Mouse (Mus musculus) left cerebral cortex, adult 8-10 months (tissue): ENCODE results near the gene Smpd1. TPM values are rescaled to one million over a fixed set of nuclear protein-coding genes. Genes with fewer than 3 reads are reported as not detected.
A peak's percentile ranks its signal among the peaks of the same experiment; 100 is the strongest.

Experiments
- DNase-seq, 2 experiments: peaks; one replicate each; pipeline ENCODE4 v3.0.0; 2022; ENCODE audit warnings: low spot score in 2 of 2
- total RNA-seq, 4 experiments: library from RNA; stranded (reverse); gene quantifications; 2 replicates each; pipeline ENCODE4 v1.2.4; 2022

Smpd1 gene
- total RNA-seq, 4 experiments from 2014 or later, result 100 to 105 (median 101) TPM

DNA sequence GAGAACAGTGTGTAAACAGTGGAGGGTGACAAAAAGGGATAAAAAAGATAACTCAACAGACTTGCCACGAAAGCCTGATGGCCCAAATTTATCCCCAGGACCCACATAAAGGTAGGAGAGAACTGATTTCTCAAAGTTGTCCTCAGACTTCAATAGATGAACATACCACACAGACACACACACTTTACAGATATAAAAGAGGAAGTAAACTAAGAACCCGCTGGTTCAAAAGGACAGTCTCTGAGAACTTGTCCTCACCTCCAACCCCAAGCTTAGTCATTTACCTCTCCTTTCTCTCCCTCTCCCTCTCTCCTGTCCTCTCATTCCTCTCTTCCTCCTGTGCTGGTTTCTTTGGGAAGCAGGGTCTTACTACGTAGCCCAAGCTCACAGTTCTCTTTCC lies 8.2 kb downstream of the Smpd1 start:
- no peak for DNase-seq

DNA sequence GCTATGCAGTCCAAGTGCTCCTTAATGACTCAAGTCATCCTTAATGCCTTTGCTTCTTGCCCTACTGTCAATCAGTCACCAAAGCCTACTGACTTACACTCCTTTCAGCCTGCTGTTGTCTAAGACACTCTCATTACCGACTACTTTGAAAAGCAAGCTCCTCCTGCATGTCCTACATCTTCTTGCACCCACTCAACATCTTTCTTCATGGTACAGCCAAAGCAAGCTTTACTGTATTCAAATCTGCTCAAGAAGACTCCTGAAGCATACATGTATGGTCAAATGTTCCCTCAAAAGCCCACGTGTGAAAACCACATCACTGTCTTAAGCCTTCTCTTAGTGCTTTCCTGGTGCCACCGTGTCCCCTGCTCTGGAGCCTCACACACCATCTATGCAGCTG lies 9.2 kb downstream of the Smpd1 start:
- no peak for DNase-seq

DNA sequence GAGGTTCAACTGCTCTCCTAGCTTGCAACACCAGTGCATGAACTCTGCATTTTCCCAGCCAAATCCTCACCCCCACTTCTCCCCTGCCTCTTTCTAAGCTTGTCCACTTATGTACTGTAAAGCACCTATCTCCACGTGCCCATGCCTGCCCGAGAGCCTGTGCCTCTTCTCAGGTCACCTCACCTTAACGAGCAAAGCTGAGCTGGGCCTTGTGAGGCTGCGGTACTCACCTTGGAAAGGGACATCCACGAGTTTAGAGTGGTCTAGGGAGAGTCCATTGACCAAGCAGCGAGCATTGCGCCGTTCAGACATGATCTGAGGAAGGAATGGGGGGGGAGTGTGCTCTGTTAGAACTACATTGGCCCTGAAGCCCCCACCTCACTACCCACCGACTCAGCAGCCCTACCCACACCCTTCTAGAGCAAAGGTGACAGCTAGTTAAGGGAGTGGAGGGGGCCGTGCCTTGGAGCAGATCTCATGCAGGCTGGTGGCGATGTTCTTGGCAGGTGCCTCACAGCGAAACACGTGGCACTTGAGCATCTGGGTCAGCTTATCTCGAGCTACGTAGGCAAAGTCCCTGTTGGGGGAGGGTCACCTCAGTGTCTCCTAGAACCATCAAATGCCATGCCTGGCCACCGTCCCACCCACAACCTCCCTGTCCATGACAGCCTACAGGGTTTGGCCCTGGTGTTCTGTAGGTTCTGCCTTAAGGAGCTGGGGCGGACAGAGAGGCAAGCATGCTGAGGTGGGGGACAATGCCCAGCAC lies 11.1 kb downstream of the Smpd1 start:
- no peak for DNase-seq

DNA sequence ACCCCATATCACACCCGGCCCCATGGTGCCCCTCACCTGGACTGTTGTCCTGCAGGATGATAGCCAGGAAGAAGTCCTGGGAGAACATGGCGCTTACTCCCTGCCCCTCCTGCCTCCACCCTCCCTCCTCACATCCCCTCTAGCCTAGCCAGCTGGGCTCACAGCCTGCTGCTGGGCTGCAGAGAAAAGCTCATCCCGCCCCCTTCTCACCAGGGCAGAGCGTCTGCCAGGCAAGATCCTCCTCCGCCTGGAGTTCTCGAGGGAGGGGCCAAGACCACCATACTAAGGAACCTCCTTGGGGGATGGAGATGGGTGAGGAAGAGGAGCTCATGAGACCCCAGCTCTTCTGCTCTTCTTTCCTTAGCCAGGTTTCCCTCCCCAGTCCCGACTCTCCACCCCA lies 14.4 kb downstream of the Smpd1 start:
- peak in 1 of 2 experiments; percentile 87 for DNase-seq

DNA sequence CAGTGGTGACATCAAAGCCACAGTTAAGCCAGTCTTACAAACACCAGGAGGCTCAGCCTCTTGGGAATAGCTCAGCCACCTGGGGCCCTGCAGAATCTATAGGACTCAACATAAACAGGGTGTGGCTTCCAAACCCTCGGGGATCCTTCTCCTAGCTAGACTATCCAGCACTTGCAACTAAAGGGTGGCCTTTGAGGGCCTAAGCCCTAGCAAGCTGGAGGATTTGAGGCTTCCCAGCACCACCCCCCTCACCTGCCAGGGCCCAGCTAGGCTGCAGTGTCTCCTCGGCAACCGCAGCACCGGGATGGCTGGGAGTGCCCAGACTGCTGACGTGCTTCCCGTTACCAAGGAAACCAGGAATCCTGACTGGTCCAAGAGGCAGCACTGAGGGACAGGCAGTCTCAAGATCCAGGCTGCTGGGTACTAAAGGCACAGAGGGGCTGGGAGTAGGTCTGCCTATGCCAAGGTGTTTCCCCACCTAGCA lies 14.9 kb downstream of the Smpd1 start:
- peak; percentile 74 to 92 for DNase-seq

DNA sequence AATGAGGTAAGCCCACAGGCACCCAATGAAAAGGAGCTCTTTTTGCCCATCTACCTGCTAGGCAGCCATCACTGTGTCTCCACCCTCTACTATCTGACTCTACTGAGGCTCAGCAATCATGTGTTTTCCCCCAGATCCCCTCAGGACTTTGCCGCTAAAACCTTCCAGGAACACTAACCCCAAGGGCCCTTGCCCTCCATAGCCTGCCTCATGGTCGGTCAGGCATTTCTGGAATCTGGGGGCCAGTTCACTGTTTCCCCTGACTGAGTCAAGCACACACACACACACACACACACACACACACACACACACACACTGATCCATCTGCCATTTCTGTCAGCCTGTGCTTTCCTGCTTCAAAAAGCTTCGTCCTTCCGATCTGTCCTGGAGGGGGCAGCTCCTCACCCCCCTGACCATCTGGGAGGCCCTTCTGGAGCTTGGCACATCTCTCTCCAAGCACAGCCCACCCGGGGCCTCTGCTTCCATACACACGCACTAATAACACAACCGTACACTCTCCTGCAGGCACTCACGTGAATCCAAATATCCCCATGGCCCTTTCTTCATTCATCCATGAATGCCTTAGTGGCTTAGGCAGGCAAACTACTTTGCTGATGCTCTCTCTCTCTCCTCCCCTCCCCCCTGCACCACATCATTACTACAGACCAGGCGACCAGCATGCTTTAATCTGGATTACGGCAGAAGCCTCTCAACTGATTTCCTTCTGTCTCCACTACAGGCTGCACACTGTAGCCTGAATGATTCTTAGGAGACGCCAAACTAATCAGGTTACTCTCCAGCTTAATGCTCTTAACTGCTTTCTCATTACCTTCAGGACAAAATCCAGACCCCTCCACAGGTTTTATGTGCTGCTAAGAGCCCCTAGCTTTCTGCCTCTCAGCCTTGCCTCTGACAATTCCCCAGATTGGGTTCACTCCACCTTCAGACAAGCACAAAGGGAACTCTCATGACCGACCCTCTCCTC lies 15.6 kb downstream of the Smpd1 start:
- DNase-seq, result no peak

DNA sequence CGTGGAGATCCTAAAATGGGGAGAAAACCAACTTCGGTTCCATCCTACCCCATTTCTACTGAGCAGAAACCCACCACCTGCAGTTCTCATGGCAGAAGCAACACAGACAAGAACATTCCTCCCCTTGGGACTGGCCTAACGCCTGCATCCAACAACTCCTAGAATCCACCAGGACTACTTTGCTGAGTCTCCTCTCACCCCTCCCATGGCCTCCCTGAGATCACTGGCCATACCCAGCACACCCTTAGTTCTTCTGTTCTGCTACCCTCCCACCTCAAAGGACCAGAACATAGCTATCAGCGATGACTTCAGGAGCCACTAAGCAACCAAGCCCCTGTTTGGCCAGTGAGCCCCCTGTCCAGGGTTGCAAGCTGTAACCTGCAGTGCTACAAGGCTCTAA lies 16.6 kb downstream of the Smpd1 start:
- no peak for DNase-seq

DNA sequence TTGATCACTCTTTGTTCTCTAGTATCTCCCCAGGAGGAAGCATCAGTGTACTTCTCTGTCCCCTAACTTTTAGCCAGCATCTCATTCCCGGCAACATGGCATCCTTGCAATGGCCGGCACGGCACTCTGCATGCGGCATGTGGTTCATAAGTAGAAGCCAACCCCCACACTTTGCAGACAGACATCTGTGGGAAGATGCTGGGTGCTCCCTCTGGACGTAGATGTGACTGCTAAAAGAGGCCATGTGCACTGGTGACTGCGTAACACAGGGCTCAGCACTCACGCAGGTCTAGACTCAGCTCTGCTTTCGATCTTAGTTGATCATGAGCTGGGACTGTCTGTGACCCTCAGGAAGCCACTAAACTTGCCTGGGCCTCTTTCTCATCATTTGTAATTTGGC lies 18.8 kb downstream of the Smpd1 start:
- no peak for DNase-seq

DNA sequence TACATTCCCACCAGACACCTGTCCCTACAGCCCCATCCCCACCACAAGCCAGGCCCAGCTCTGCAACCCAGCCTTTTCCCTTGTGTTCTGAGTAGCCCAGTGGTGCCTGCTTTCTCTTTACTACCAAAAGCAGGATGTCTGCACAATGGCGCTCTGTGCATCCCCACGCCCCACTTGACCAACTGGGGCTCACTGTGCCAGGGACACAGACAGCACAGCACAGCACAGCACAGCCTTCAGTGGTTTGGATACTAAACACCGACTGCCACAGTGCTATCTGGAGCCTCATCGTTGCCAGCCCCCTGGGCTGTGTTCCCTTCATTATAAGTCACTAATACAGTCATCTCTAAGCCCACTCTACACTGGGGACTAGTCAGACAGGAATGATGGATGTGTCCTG lies 20.4 kb downstream of the Smpd1 start:
- DNase-seq, result no peak

DNA sequence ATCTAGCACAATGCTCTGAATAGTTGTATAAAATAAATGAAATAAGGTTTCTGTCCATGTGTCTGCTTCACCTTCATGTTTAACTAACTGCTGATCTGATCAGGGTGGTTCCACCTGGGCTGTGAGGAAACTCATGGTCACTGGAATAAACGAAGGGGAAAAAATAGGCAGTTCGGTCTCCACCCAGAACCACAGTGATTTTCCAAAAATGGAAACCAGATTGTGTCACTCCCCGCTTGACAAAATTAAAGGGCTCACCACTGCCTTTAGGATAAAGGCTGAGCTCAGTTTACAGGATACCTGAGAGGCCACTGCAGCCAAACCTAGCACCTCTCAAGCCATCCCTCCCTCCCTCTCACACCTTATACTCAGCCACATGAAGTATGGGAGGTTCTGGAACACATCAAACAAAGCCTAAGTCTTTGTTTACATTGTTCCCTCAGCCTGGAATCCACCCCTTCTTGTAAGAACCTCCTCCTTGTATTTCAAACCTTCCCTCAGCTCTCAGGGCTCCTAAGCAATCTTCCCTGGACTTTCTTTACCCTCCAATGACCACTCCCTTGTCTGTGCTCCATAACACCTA lies 22.1 kb downstream of the Smpd1 start:
- no peak for DNase-seq

DNA sequence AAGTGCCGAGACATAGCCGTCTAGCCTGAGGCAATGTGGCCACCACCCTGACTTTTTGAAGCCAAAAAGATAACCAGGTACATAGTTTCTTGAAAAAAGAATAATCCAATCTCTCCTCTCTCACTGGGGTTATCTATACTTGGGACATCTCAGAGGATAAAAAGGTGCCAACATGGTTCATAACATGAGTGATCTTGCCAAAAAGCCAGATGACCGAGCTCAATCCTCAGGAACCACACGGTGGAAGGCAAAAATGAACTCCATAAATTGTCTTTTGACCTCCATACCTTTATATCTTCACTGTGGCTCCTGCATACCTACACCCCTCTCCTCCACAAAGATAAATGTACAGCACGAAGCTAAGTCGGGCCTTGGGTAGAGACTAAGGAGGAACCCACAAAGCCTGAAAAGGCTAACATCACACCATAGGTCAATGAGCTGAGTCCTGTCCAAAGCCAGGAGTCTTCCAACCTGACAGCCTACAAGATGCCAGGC lies 23.3 kb downstream of the Smpd1 start:
- no peak for DNase-seq

DNA sequence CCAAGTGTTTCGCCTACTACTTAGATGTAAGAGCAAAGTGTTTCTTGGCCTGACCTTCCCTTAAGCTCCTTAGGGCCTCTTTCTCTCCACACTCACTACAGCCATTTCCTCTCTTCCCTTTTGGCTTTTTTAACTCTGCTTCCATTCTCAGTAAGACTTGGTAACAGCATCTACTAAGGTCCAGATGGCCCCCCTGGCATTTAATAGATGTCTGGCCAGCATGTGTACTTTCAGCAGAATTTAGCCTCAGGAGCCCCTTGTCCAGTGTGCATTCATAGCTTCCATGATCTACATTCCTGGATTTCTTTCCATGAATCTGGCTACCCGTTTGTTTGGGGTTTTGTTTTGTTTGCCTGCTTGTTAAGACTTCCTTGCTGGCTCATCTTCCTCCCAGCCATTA lies 24.3 kb downstream of the Smpd1 start:
- DNase-seq, result no peak

DNA sequence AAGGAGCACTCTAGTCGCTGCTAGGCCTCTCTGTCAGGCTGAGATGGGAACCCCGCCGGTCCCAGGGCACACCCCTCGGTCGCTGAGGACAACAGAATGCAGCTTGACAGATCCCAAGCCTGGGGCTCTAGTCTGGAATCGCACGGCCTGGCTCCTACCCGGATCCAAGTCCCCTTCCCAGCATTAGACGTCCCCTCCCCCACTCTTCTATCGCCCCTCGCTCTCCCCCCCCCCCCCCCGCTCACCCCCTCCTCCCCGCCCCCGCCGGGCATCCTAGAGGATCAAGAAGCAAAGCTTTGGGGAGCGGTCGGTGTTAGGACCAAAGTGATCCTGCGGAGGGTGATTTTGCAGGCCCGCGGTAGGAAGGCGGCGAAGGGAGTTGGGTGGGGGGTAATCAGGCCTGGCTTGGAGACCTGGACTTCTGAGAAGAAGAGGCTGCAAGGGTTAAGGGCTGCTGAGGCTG lies 26.5 kb downstream of the Smpd1 start:
- DNase-seq, result no peak

DNA sequence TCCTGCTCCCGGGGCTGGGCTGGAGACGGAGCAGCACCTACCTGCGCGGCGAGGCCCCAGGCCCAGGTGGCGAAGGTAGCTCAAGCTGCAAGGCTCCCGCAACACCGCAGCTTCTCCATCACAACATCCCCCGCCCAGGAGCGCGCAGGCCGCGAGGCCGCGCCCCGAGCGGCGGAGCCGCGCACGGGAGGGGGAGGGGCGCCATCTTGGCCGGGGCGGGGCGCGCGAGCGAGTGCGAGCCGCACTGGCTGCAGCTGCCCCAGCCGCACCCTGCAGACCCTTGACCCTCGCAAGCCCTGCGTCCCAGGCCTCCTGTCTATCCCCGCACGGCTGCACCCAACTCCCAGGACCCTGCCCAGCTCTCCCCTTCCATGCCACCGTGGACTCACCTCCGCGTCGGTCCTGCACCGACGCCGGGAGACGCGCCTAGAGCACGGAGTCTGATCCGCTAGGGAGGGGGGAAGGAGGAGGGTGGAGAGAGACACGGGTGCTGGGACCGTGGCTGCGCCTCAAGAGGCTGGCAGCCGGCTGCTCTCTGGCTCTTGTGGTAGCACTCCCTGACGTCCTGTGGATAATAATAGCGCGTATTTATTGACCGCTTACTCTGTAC lies 27.0 kb downstream of the Smpd1 start, which contains the start of gene Apbb1:
TSS of gene Apbb1 (minus strand) at position 560 of the 610 bp plus-strand sequence.
- peak; percentile 72 to 81 for DNase-seq

DNA sequence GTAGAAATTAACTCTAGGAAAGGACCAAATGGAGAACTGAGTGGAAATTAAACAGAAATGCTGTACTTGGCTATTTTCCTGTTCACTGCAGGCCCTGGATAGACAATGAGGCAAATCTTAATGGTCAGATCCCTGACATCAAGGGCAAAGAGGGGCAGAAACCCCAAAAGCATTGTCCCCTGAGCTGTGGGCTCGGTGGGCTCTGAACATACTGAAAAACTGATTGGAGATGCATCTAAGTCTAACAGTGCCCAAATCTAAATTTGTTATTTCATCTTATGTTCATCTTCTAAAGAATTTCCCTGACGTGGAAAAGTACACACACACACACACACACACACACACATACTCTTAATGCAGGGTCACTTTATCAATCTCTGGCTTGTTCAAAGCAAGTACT lies 27.8 kb downstream of the Smpd1 start:
- no peak for DNase-seq

DNA sequence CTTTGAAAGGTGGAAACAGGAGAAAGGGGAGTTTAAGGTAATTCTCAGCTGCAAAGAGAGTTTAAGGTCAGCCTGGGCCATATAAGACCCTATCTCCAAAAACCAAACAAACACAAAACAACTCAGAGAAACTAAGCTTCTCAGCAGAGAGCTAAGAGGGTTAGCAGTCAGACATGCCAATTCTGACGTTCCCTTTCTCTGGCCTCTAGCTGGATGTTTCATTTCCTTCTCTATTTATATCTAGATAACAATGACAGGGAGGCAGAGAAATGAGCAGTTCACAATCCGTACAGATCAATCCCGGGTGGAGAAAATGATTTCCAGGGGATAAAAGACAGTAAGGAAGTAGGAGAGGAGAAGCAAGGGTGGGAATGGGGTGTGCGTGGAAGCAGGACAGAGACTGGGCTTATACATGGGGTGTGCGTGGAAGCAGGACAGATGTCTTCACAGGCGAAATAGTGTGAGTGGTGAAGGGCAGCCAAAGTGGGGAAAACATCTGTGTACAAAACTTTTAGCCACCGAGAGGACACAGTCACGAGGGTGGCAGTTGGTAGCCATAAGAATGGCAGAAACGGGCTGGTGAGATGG lies 34.3 kb downstream of the Smpd1 start:
- no peak for DNase-seq

DNA sequence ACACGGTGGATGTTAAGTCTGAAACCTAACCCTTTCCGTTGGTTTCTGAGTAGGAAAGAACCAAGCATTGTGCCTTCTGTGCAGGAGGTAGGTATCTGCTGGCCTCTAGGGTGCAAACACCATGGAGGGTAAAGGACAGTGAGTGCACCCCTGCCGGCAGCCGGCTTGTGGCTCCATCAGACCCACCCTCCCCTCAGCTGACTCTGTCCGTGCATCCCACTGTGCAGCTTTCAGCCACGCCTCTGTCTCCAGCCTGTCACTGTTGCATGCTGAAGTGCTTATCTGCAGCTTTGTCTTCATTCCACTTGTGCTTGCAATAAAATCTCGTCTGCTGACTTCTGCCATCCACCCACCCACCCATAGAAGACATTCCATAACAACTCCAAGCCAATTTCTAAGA lies 35.9 kb downstream of the Smpd1 start:
- DNase-seq, result no peak

DNA sequence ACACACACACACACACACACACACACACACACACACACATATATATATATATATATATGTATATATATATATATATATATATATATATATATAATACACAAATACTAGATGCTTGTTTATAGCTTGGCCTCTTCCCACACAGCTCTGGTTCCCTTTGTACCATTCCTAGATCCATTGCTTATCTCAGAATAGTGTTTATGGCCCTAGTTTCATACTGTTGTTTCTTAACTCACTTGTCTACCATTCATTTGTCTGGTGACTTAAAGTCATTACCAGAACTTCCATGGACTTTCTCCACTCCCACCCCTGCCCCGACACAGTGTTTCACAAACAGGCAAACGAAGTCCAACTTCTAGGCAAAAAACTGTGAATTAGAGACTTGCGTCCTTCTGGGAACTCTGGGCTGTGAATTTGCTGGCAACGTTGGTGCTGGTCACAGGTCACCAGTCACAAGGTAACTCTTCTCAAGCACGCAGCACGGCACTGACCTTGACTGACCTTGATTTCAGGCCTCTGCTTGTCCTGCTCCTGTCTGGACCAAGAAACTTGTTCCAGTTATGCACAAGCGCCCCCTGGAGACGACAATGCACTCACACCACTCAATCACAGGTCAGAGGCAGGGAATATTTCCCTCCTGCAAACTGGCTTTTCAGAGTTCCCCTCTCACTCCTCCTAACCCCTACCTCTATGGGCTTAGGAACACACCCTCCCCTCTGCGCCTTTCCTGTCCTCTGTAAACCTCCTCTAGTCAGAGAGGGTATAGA lies 48.9 kb downstream of the Smpd1 start:
- peak; percentile 47 to 49 for DNase-seq
